Mouse (Mus musculus): ENCODE measurements around the gene Atp5f1. TPM values are rescaled to one million over a fixed set of nuclear protein-coding genes. Genes with fewer than 3 reads are reported as not detected.

The Atp5f1 gene
- polyA plus RNA-seq, 1 experiment from 2014 or later, result 436 TPM

DNA sequence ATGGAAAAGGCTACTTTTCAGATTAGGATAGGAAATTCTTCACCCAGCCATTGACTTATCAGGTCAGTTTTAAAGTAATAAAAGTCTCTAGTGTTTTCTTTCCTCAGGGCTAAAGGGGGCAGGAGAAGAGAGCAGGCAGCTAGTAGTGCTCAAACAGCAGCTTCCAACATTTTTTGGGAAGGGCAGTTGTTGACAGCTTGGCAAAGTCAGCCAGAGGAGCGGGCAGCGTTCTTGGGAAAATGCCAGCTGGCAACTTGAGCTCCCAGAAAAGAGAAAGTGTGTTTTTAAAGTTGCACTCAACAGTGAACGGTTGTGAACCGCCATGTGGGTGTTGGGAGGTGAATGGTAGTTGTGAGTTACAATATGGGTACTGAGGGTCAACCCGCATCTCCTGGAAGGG is 24.9 kb downstream of the Atp5f1 start:
- H3K4me1 ChIP-seq (ENCODE audit: insufficient read depth), result no peaks in the 10 kb centered on the region
- no peak overlapping the region for H3K9ac ChIP-seq (replicated peaks)
- H3K36me3 ChIP-seq (replicated peaks; ENCODE audit: insufficient read depth, low read length), result peaks cover 6% of the 10 kb centered on the region; the same call in 1 of the 2 replicates
- DNase-seq (no peak), ATAC-seq (no peak)
- no peaks in the 10 kb centered on the region for H3K27me3 ChIP-seq (ENCODE audit: insufficient read depth, low read length)
- H3K27ac ChIP-seq (ENCODE audit: low read depth), result no peak overlapping the region
- TF ChIP-seq EP300 (IDR thresholded peaks at IDR 0.05; ENCODE audit: low read depth), result no peak
- TF ChIP-seq CTCF (IDR thresholded peaks at IDR 0.05; ENCODE audit: low read depth), result no peak
- no peak overlapping the region for H3K4me2 ChIP-seq (ENCODE audit: low read depth, low read length)
- 85% methylated on average over 5 of the region's 5 CpGs for WGBS (ENCODE audit: insufficient replicate concordance)
- no peaks in the 10 kb centered on the region for H3K9me3 ChIP-seq (ENCODE audit: low read length)
- H3K4me3 ChIP-seq (ENCODE audit: low read depth, low read length), result no peak overlapping the region

DNA sequence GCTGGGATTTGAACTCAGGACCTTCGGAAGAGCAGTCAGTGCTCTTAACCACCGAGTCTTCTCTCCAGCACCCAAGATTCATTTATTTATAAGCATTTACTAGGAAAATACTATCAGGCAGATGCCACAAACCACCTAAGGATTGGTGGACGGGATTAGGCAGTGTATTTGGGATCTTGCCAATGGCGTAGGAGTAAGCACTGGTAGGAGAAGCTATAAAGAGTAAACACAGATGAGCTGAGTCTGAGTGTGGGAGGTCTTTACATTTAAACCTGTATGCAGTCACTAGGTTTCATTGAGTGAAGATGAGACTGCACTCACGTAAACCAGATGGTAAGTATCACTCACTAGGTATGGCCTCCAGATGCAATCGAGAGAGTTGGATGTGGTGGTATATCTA is 26.0 kb downstream of the Atp5f1 start:
- H3K9ac ChIP-seq (replicated peaks), result no peak overlapping the region
- H3K27ac ChIP-seq (ENCODE audit: low read depth), result no peak overlapping the region
- no peak overlapping the region for H3K4me3 ChIP-seq (ENCODE audit: low read depth, low read length)
- H3K4me2 ChIP-seq (ENCODE audit: low read depth, low read length), result no peak overlapping the region
- DNase-seq (no peak), ATAC-seq (no peak)
- H3K27me3 ChIP-seq (ENCODE audit: insufficient read depth, low read length), result no peaks in the 10 kb centered on the region
- H3K36me3 ChIP-seq (replicated peaks; ENCODE audit: insufficient read depth, low read length), result peaks cover 6% of the 10 kb centered on the region; the same call in 1 of the 2 replicates
- TF ChIP-seq EP300 (IDR thresholded peaks at IDR 0.05; ENCODE audit: low read depth), result no peak
- no peak for TF ChIP-seq CTCF (IDR thresholded peaks at IDR 0.05; ENCODE audit: low read depth)
- no peaks in the 10 kb centered on the region; the same call in 1 of the 2 replicates for H3K4me1 ChIP-seq (ENCODE audit: insufficient read depth)
- WGBS (ENCODE audit: insufficient replicate concordance), result 91% methylated on average over 6 of the region's 6 CpGs
- no peaks in the 10 kb centered on the region for H3K9me3 ChIP-seq (ENCODE audit: low read length)

DNA sequence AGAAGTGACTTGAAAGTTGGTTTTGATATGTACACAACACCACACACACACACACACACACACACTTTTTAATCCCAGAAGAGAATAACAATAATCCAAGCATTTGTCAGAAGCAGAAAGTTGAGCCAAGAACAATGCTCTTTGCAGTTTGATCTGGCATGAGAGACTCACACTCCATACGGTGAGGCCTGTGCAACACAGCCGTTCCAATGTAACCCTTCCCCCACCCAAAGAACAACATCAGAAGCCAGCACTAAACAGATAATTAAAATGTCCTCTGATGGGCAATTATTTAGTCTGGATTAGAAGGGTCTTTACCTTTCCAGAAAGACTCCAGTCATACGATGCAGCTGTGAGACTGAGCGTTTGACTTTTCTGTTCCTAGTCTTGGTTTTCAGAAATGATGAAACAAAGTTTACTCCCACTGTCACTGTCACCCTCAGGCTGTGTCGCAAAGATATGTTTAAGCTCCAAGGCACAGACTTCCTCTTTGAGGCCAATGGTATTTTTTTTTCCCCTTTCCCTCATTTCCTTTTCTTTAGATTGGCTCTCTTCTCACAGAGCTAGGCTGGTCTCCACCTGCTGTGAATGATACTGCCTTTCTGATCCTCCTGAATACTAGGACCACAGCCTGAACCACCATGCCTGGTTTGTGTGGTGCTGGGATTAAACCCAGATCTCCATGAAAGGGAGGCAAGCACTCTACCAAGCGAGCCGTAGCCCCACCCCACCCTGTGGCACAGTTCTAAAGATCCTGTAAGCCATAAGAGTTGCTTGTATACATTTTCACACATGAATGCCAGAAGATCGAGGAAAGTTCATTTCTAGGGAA is 27.4 kb downstream of the Atp5f1 start, which contains the start of gene I830077J02Rik:
Gene I830077J02Rik, minus strand, starts transcription at position 425 of the 832 bp plus-strand sequence.
- peaks cover 5% of the 10 kb centered on the region; the same call in 1 of the 2 replicates for H3K36me3 ChIP-seq (replicated peaks; ENCODE audit: insufficient read depth, low read length)
- peak within 1 kb of the TSS; percentile 71 for H3K27ac ChIP-seq (ENCODE audit: low read depth)
- peak within 1 kb of the TSS; percentile 47 for H3K4me2 ChIP-seq (ENCODE audit: low read depth, low read length)
- peak within 1 kb of the TSS; percentile 26; the same call in 1 of the 2 replicates for H3K9ac ChIP-seq (replicated peaks)
- H3K27me3 ChIP-seq (ENCODE audit: insufficient read depth, low read length), result no peaks in the 10 kb centered on the region
- no peak for DNase-seq
- no peaks in the 10 kb centered on the region for H3K9me3 ChIP-seq (ENCODE audit: low read length)
- H3K4me1 ChIP-seq (ENCODE audit: insufficient read depth), result no peaks in the 10 kb centered on the region; the same call in 1 of the 2 replicates
- 36% methylated on average over 8 of the region's 8 CpGs for WGBS (ENCODE audit: insufficient replicate concordance)
- TF ChIP-seq EP300 (IDR thresholded peaks at IDR 0.05; ENCODE audit: low read depth) (no peak), CTCF (IDR thresholded peaks at IDR 0.05; ENCODE audit: low read depth) (no peak)
- peak; percentile 68 for ATAC-seq
- H3K4me3 ChIP-seq (ENCODE audit: low read depth, low read length), result peak within 1 kb of the TSS; percentile 35

DNA sequence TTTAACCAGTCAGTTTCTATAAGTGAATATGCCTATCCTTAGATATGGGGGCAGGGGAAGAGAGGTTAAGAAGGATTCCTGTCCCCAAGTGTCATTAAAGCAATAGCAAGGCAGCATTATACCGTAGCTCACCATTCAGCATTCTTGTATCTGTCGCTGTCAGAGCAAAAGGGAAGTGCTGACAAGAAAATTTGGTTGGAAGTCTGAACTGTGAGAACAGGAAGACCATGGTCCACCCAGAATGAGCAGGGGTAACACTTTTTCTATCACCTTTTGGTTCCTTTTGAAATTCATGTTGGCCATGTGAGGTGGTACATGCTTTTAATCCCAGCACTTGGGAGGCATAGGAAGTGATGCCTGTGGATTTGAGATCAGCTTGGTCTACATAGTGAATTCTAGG is 28.8 kb downstream of the Atp5f1 start:
- ATAC-seq, result no peak
- H3K27me3 ChIP-seq (ENCODE audit: insufficient read depth, low read length), result no peaks in the 10 kb centered on the region
- DNase-seq, result no peak
- no peak overlapping the region for H3K9ac ChIP-seq (replicated peaks)
- H3K9me3 ChIP-seq (ENCODE audit: low read length), result no peaks in the 10 kb centered on the region
- TF ChIP-seq CTCF (IDR thresholded peaks at IDR 0.05; ENCODE audit: low read depth), result no peak
- no peak for TF ChIP-seq EP300 (IDR thresholded peaks at IDR 0.05; ENCODE audit: low read depth)
- H3K36me3 ChIP-seq (replicated peaks; ENCODE audit: insufficient read depth, low read length), result 0 out of 2 replicates have a peak, but pooled peaks cover 3% of the 10 kb centered on the region
- no peak overlapping the region for H3K27ac ChIP-seq (ENCODE audit: low read depth)
- H3K4me3 ChIP-seq (ENCODE audit: low read depth, low read length), result peak overlapping the region; percentile 35
- H3K4me2 ChIP-seq (ENCODE audit: low read depth, low read length), result peak overlapping the region; percentile 47
- H3K4me1 ChIP-seq (ENCODE audit: insufficient read depth), result no peaks in the 10 kb centered on the region; the same call in 1 of the 2 replicates
- WGBS (ENCODE audit: insufficient replicate concordance), result 50% methylated on average over 2 of the region's 2 CpGs

DNA sequence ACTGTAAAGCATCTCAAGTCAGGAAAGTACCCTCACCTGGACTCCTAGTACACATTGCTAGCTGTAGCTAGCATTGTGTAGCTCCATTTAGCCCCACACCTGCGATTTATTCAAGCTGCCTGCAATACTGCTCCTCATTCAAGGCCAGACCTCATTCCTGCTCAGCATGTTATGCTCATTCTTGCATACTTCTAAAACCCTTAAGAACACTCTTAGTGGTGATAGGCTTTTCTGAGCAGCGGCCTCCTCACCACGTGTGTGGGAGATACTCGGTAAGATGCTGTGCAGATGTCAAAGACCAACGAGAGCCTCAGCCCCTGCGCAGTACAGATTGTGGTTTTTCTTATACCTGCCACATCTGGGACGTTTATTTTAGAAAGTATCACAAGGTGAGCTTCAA is 30.1 kb downstream of the Atp5f1 start:
- WGBS (ENCODE audit: insufficient replicate concordance), result 56% methylated on average over 7 of the region's 7 CpGs

DNA sequence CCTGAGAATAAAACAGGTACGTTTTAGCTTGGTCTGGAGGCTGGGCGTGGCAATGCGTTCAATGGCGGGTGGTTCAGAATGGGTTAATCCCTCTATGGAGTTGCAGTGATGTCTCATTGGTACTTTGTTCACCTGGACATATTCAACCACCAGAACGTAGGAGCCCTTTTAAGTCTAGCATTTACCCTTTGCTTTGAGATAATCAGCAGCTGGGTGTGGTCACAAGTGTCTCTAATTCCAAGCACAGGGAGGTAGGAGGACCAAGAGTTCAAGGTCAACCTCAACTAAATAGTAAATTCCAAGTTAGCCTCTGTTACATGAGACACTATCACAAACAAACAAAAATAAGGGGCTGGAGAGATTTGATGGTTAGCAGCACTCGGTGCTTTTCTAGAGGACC is 31.1 kb downstream of the Atp5f1 start:
- Histone ChIP-seq H3K27me3 (ENCODE audit: insufficient read depth, low read length) (no peaks in the 10 kb centered on the region), H3K9me3 (ENCODE audit: low read length) (no peaks in the 10 kb centered on the region), H3K4me1 (ENCODE audit: insufficient read depth) (no peaks in the 10 kb centered on the region; the same call in 1 of the 2 replicates), H3K9ac (replicated peaks) (no peak overlapping the region), H3K4me2 (ENCODE audit: low read depth, low read length) (no peak overlapping the region), H3K36me3 (replicated peaks; ENCODE audit: insufficient read depth, low read length) (0 out of 2 replicates have a peak, but pooled peaks cover 3% of the 10 kb centered on the region), H3K4me3 (ENCODE audit: low read depth, low read length) (no peak overlapping the region), H3K27ac (ENCODE audit: low read depth) (no peak overlapping the region)
- ATAC-seq, result no peak
- no peak for DNase-seq
- TF ChIP-seq CTCF (IDR thresholded peaks at IDR 0.05; ENCODE audit: low read depth), result no peak
- TF ChIP-seq EP300 (IDR thresholded peaks at IDR 0.05; ENCODE audit: low read depth), result no peak
- WGBS (ENCODE audit: insufficient replicate concordance), result 80% methylated on average over 6 of the region's 6 CpGs

More for the DNA sequence above, 30.1 kb downstream of the Atp5f1 start:
- ATAC-seq (no peak), DNase-seq (no peak)
- no peaks in the 10 kb centered on the region; the same call in 1 of the 2 replicates for H3K4me1 ChIP-seq (ENCODE audit: insufficient read depth)
- 0 out of 2 replicates have a peak, but pooled peaks cover 3% of the 10 kb centered on the region for H3K36me3 ChIP-seq (replicated peaks; ENCODE audit: insufficient read depth, low read length)
- H3K4me3 ChIP-seq (ENCODE audit: low read depth, low read length), result no peak overlapping the region
- no peak for TF ChIP-seq EP300 (IDR thresholded peaks at IDR 0.05; ENCODE audit: low read depth)
- no peak for TF ChIP-seq CTCF (IDR thresholded peaks at IDR 0.05; ENCODE audit: low read depth)
- no peak overlapping the region for H3K9ac ChIP-seq (replicated peaks)
- H3K9me3 ChIP-seq (ENCODE audit: low read length), result no peaks in the 10 kb centered on the region
- no peaks in the 10 kb centered on the region for H3K27me3 ChIP-seq (ENCODE audit: insufficient read depth, low read length)
- no peak overlapping the region for H3K4me2 ChIP-seq (ENCODE audit: low read depth, low read length)
- no peak overlapping the region for H3K27ac ChIP-seq (ENCODE audit: low read depth)

All from liver, postnatal 0 days (tissue).